Mouse (Mus musculus) neural tube, embryonic 15.5 days (tissue): Measurements from ENCODE around the gene Slc39a11. TPM values are rescaled to one million over a fixed set of nuclear protein-coding genes. Genes with fewer than 3 reads are reported as not detected.

Source experiments
- ATAC-seq: fragments of 200-750 bp; cut with Nextera tagmentation; 2 replicates; pipeline ENCODE4 v1.8.0; 2017; ENCODE audit warnings: mild to moderate bottlenecking, moderate TSS enrichment, moderate library complexity; ENCODE audit not compliant: low FRiP score
- H3K27ac ChIP-seq: fragments of 300-500 bp; sonication (generic); replicated peaks from 2 replicates; pipeline ENCODE4 v1.5.1; 2015; ENCODE audit warnings: mild to moderate bottlenecking, inconsistent platforms
- H3K27me3 ChIP-seq: fragments of 300-500 bp; sonication (generic); replicated peaks from 2 replicates; pipeline ENCODE4 v1.6.1; 2015; ENCODE audit warnings: inconsistent platforms
- H3K36me3 ChIP-seq: fragments of 300-500 bp; sonication (generic); 2 replicates; pipeline ENCODE4 v1.6.1; 2015; ENCODE audit warnings: inconsistent platforms
- H3K4me1 ChIP-seq: fragments of 300-500 bp; sonication (generic); 2 replicates; pipeline ENCODE4 v1.6.1; 2015; ENCODE audit warnings: inconsistent platforms
- H3K4me2 ChIP-seq: fragments of 300-500 bp; sonication (generic); 2 replicates; pipeline ENCODE4 v1.6.1; 2015; ENCODE audit warnings: inconsistent platforms, mild to moderate bottlenecking, moderate library complexity
- H3K4me3 ChIP-seq: fragments of 300-500 bp; sonication (generic); replicated peaks from 2 replicates; pipeline ENCODE4 v1.5.1; 2015; ENCODE audit warnings: mild to moderate bottlenecking, inconsistent platforms
- H3K9ac ChIP-seq: fragments of 300-500 bp; sonication (generic); replicated peaks from 2 replicates; pipeline ENCODE4 v1.6.1; 2015; ENCODE audit warnings: mild to moderate bottlenecking, inconsistent platforms
- H3K9me3 ChIP-seq: fragments of 300-500 bp; sonication (generic); replicated peaks from 2 replicates; pipeline ENCODE4 v1.6.1; 2016; ENCODE audit warnings: inconsistent platforms
- WGBS: fragments of 180-500 bp; shearing (Covaris S2); methylation state at CpG from one replicate; pipeline ENCODE4 v1.1.7; 2015; ENCODE audit warnings: mixed read lengths; 5-methylcytosine and 5-hydroxymethylcytosine counted together
- polyA plus RNA-seq: library from polyadenylated mRNA; unstranded; fragments of >200 nt; fragmentation: Nextera tagmentation; extraction: Ambion mirVana; gene quantifications from 2 replicates; pipeline ENCODE4 v1.2.1, GENCODE M21; 2015

Gene Slc39a11
- polyA plus RNA-seq, 1 experiment from 2014 or later, result 27.7 TPM

DNA sequence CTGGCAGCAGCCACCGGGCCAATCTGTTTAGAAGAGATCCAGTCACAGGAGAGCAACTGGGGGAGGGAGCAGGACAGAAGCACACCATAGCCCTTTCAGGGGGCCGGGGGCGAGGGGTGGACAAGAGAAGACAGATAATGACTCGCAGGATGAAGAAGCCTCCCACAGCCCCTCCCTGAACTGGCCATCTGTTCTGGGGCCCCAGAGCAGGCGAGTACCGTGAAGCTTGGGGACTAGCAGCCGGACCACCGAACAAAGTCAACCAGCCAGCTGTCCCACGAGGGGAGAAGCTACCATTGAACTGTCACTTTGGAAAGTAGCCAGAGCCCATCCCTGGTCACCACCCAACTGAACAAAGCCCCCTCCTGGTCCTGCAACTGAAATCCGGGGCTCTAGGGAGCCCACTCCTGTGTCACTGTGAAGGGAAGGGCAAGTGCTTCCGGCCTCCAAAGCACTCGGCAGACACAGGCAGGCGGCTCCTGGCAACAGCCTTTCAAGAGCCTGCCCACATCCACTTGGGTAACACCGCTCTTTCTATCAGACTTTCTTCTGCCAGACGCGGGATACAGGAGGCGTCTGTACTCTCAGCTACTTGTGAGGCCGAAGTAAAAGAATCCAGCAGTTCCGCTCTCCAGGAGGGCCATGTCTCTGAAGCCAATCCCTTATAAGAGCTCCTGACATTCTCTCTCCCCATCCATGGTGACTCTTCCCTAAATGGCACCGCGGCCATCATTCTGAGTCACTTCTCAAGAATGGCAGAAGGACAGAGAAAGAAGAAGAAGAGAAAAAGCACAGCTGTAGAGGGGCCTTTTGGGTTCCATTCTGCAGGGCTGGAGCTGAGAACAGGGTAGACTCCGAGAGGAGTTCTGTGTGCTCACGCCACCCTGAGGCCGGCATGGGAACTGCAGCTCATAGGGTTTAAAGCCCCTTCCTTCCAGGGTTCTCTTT is 37.9 kb downstream of the Slc39a11 start:
- Histone ChIP-seq H3K4me2 (peak overlapping the region; percentile 27), H3K9me3 (no peaks in the 10 kb centered on the region), H3K27ac (peak overlapping the region; percentile 45; the same call in 1 of the 2 replicates), H3K4me3 (no peak overlapping the region), H3K4me1 (peaks cover 12% of the 10 kb centered on the region), H3K36me3 (no peaks in the 10 kb centered on the region), H3K9ac (no peak overlapping the region), H3K27me3 (no peaks in the 10 kb centered on the region)
- peak; percentile 79 for ATAC-seq
- 9% methylated on average over 24 of the region's 24 CpGs for WGBS

GRCm38 (mm10) chr11:113611112-113611646 is 38.7 kb downstream of the Slc39a11 start:
- H3K27ac ChIP-seq, result peak overlapping the region; percentile 45; the same call in 1 of the 2 replicates
- 85% methylated on average over 10 of the region's 10 CpGs for WGBS
- H3K36me3 ChIP-seq, result no peaks in the 10 kb centered on the region
- H3K4me3 ChIP-seq, result no peak overlapping the region
- no peak for ATAC-seq
- H3K4me2 ChIP-seq, result no peak overlapping the region
- H3K4me1 ChIP-seq, result peaks cover 12% of the 10 kb centered on the region
- H3K9ac ChIP-seq, result no peak overlapping the region
- peaks cover under 1% of the 10 kb centered on the region; the same call in 1 of the 2 replicates for H3K9me3 ChIP-seq
- no peaks in the 10 kb centered on the region for H3K27me3 ChIP-seq

DNA sequence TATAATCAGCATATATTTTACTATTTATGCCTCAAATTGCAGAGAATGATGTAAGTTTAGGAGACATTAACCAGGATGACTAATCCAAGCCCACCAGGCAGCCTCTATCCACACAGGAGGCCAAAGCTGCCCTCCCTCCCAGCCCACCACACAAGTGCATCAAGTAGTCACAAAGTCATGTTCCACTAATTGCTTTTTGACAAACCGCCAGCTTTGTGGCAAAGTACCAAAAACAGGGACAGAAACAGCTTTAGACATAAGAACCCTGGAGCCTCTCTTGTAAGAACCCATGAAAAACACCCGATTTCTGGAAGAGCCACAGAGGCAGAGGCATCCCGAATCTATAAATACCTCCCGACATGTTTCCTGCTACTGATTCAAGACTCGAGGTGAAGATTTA is 39.6 kb downstream of the Slc39a11 start:
- H3K27me3 ChIP-seq, result no peaks in the 10 kb centered on the region
- H3K9me3 ChIP-seq, result peaks cover 4% of the 10 kb centered on the region; the same call in 1 of the 2 replicates
- H3K9ac ChIP-seq, result no peak overlapping the region
- H3K4me1 ChIP-seq, result peaks cover 12% of the 10 kb centered on the region
- H3K4me3 ChIP-seq, result no peak overlapping the region
- ATAC-seq, result no peak
- H3K27ac ChIP-seq, result no peak overlapping the region
- 40% methylated on average over 5 of the region's 5 CpGs for WGBS
- H3K36me3 ChIP-seq, result no peaks in the 10 kb centered on the region
- no peak overlapping the region for H3K4me2 ChIP-seq

DNA sequence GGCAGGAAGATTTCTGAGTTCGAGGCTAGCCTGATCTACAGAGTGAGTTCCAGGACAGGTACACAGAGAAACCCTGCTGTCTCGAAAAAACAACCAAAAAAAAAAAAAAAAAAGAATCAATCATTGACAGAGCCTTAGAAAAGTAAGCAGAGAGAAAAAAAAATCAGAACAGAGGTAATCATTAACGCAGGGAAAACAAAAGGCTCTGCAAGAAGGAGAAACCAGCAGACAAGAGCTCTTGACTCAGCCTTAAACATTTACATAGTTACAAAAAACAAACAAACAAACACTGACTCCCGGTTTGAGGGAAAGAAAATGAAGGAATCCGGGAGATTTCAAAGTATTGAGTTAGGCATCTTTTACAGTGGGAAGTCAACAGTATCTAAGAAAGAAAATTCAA is 40.3 kb downstream of the Slc39a11 start:
- Histone ChIP-seq H3K27me3 (no peaks in the 10 kb centered on the region), H3K4me1 (peaks cover 12% of the 10 kb centered on the region), H3K27ac (no peak overlapping the region), H3K36me3 (no peaks in the 10 kb centered on the region), H3K9me3 (peaks cover 4% of the 10 kb centered on the region; the same call in 1 of the 2 replicates), H3K4me2 (no peak overlapping the region), H3K9ac (no peak overlapping the region), H3K4me3 (no peak overlapping the region)
- no peak for ATAC-seq
- 89% methylated on average over 5 of the region's 5 CpGs for WGBS

DNA sequence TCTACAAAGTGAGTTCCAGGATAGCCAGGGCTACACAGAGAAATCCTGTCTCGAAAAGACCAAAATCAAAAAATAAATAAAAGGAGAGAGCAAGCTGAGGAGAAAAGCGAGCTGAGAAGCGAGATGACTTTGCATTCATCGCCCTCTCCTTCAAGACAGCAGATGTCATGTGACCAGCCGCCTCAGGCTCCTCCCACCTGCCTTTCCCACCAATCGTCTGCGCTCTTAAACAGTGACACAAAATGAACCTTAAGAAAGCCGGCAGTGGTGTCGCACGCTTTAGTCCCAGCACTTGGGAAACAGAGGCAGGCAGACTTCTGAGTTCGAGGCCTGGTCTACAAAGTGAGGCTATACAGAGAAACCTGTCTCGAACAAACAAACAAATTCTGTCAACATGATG is 42.3 kb downstream of the Slc39a11 start:
- H3K27ac ChIP-seq, result no peak overlapping the region
- no peak overlapping the region for H3K4me2 ChIP-seq
- no peak overlapping the region for H3K4me3 ChIP-seq
- H3K4me1 ChIP-seq, result peaks cover 12% of the 10 kb centered on the region
- ATAC-seq, result no peak
- 98% methylated on average over 12 of the region's 12 CpGs for WGBS
- peaks cover 4% of the 10 kb centered on the region; the same call in 1 of the 2 replicates for H3K9me3 ChIP-seq
- no peaks in the 10 kb centered on the region for H3K27me3 ChIP-seq
- H3K36me3 ChIP-seq, result no peaks in the 10 kb centered on the region
- no peak overlapping the region for H3K9ac ChIP-seq

DNA sequence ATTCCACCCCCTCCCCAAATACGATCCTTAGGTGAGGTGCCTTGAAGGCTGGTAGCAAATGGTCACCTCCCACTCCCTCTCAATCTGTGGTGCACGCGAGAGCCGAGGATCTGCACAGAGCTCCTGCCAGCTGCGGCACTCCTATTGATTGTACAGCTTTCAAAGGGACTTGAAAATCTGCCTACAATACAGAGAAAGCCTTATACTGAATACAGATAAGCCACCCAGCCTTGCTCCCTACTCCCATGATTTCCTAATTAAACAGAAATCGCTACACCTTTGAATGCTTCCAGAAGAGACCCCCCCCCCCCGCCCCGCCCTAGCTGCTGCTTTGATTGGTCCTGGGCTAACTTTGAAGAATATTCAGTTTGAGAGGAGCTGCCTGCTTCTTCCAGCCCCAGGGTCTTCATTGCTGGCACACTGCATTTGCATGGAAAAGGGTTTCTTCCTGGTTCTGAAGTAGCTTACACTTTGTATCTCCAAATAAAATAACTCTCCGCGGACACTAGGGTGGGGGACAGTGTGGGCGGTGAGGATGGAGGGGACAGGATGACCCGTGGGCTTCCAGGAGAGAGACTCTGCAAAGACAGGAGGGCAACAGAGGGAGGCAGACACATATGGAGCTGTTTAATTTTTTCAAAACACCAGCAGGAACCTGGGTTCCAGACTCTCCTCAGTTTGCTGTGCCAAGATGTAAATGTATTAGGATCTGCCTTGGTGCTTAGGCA is 48.1 kb downstream of the Slc39a11 start:
- WGBS, result 46% methylated on average over 12 of the region's 12 CpGs
- Histone ChIP-seq H3K4me1 (peaks cover 3% of the 10 kb centered on the region), H3K4me3 (no peak overlapping the region), H3K27me3 (no peaks in the 10 kb centered on the region), H3K9me3 (peaks cover 4% of the 10 kb centered on the region; the same call in 1 of the 2 replicates), H3K27ac (no peak overlapping the region), H3K9ac (no peak overlapping the region), H3K4me2 (no peak overlapping the region), H3K36me3 (no peaks in the 10 kb centered on the region)
- ATAC-seq, result no peak

GRCm38 (mm10) chr11:113600526-113601245 is 49.2 kb downstream of the Slc39a11 start:
- Histone ChIP-seq H3K4me3 (no peak overlapping the region), H3K4me1 (peaks cover 3% of the 10 kb centered on the region), H3K27ac (no peak overlapping the region), H3K9me3 (no peaks in the 10 kb centered on the region), H3K4me2 (no peak overlapping the region), H3K36me3 (no peaks in the 10 kb centered on the region), H3K9ac (no peak overlapping the region), H3K27me3 (no peaks in the 10 kb centered on the region)
- ATAC-seq, result no peak
- WGBS, result 72% methylated on average over 18 of the region's 18 CpGs

- no peaks in the 10 kb centered on the region for H3K27me3 ChIP-seq
- no peak overlapping the region for H3K9ac ChIP-seq
- 92% methylated on average over 3 of the region's 3 CpGs for WGBS
- no peak for ATAC-seq
- peaks cover 3% of the 10 kb centered on the region for H3K4me1 ChIP-seq
- no peaks in the 10 kb centered on the region for H3K36me3 ChIP-seq
- H3K9me3 ChIP-seq, result no peaks in the 10 kb centered on the region
- H3K4me2 ChIP-seq, result no peak overlapping the region
- H3K27ac ChIP-seq, result no peak overlapping the region
- no peak overlapping the region for H3K4me3 ChIP-seq
Measured at GRCm38 (mm10) chr11:113597632-113598031, 52.2 kb downstream of the Slc39a11 start.

GRCm38 (mm10) chr11:113595144-113595543 is 54.7 kb downstream of the Slc39a11 start:
- no peak overlapping the region for H3K9ac ChIP-seq

DNA sequence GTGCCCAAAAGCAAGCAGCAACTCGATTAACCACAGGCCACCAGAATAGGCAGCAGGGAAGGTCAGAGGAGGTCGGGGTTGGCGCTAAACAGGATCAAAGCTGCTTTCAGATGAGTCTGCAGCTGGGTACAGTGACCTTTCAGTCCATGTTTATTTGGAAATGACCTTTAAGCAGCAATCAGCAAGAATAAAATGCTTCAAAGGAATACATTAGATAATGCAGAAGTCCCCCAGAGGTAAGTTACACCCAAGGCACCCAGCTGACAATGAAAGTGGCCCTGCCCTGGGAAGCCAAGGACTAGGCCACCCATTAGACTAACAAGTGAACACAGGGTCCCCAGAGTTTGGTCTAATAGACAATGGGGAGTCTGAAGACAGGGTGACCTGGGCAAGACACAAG is 60.9 kb downstream of the Slc39a11 start:
- Histone ChIP-seq H3K4me1 (peaks cover 4% of the 10 kb centered on the region; the same call in 1 of the 2 replicates), H3K4me2 (no peak overlapping the region), H3K36me3 (no peaks in the 10 kb centered on the region), H3K9me3 (no peaks in the 10 kb centered on the region), H3K9ac (no peak overlapping the region), H3K27me3 (no peaks in the 10 kb centered on the region), H3K27ac (no peak overlapping the region), H3K4me3 (no peak overlapping the region)
- ATAC-seq, result no peak
- WGBS, result 60% methylated on average over 3 of the region's 3 CpGs

More at GRCm38 (mm10) chr11:113595144-113595543, 54.7 kb downstream of the Slc39a11 start:
- no peak for ATAC-seq
- no peak overlapping the region for H3K4me3 ChIP-seq
- no peaks in the 10 kb centered on the region for H3K27me3 ChIP-seq
- H3K27ac ChIP-seq, result no peak overlapping the region
- WGBS, result 89% methylated on average over 5 of the region's 5 CpGs
- no peaks in the 10 kb centered on the region for H3K36me3 ChIP-seq
- H3K4me1 ChIP-seq, result no peaks in the 10 kb centered on the region
- no peaks in the 10 kb centered on the region for H3K9me3 ChIP-seq
- no peak overlapping the region for H3K4me2 ChIP-seq

DNA sequence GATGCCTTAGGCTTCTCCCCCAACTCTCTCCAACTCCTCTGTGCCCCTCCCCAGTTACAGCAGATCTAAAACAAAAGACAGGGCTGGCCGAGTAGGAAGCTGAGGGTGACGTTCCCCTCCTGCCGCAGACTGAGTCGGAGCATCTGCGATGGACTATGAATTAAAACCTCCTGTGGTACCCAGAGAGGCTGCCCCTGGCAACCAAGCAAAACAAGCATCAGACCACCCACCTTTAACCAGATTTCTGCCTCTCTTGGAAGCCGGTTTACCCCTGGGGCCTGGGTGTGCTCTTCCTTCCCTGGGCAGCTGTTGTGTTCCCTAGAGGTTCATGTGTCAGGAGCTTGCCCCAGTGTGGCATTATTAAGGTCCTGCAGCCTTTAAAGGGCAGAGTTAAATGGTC is 63.5 kb downstream of the Slc39a11 start:
- no peaks in the 10 kb centered on the region for H3K9me3 ChIP-seq
- H3K27me3 ChIP-seq, result no peaks in the 10 kb centered on the region
- no peak overlapping the region for H3K4me2 ChIP-seq
- no peak overlapping the region for H3K9ac ChIP-seq
- no peak overlapping the region for H3K4me3 ChIP-seq
- peaks cover 7% of the 10 kb centered on the region; the same call in 1 of the 2 replicates for H3K4me1 ChIP-seq
- H3K36me3 ChIP-seq, result no peaks in the 10 kb centered on the region
- ATAC-seq, result no peak
- 26% methylated on average over 6 of the region's 6 CpGs for WGBS
- H3K27ac ChIP-seq, result no peak overlapping the region
